Mouse (Mus musculus): ENCODE measurements around the gene Cyp46a1. TPM values are rescaled to one million over a fixed set of nuclear protein-coding genes. Genes with fewer than 3 reads are reported as not detected.

Gene Cyp46a1
- total and polyA plus RNA-seq, 3 experiments = not detected

DNA sequence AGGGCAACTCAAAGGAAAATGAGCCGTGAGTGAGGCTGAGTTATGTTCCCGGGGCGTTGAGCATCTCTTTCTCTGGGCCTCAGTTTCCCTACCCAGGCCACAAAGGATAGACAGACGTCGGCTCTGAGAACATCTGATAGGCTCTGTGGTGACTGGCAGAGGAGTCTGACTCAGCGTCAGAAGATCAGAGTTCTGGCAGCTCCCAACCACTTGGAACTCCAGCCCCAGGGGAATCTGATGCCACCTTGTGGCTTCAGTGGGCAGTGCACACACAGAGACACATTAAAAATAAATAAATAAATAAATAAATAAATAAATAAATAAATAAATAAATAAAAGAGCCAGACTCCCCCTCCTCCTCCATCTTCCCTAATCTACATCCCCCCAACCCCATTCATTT, 37.1 kb upstream of the Cyp46a1 start:
- Histone ChIP-seq H3K79me2 (ENCODE audit: control insufficient read depth, insufficient read depth, low read length, poor library complexity) (no peaks in the 10 kb centered on the region), H3K27me3 (ENCODE audit: control insufficient read depth in 1 of 2, insufficient read depth in 2 of 2, low read length in 2 of 2) (no peaks in the 10 kb centered on the region)

DNA sequence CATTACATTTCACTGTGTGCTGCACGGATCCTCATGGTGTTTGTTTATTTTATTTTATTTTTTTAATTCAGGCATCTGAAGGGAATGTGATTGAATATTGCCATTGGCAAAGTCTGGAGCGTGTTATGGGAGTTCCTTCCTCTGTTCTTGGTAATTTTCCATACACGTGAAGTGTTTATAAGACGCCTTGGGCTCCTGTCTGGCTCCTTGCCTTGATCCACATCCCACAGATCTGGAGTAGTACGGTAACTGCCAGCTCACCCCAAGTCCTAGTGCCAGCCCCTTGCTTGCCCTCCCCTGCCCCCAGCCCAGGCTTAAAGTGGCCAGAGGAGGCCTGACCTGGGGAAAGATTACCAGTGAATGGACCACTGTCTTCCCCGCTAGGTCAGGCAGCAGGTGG, 33.2 kb upstream of the Cyp46a1 start:
- no peak overlapping the region for H3K9ac ChIP-seq (ENCODE audit: control insufficient read depth, low read depth, low read length, poor library complexity, severe bottlenecking)
- no peaks in the 10 kb centered on the region for H3K79me2 ChIP-seq (ENCODE audit: control insufficient read depth, insufficient read depth, low read length, poor library complexity)
- no peak for DNase-seq (ENCODE audit: low read depth, low spot score)
- H3K9me3 ChIP-seq (replicated peaks; ENCODE audit: insufficient read depth, low read length) = no peaks in the 10 kb centered on the region
- no peak overlapping the region for H3K4me3 ChIP-seq (ENCODE audit: control insufficient read depth in 1 of 2, insufficient read depth in 1 of 2, low read depth in 2 of 2, low read length in 2 of 2)
- no peaks in the 10 kb centered on the region for H3K27me3 ChIP-seq (ENCODE audit: control insufficient read depth in 1 of 2, insufficient read depth in 2 of 2, low read length in 2 of 2)
- TF ChIP-seq RCOR1 (IDR thresholded peaks at IDR 0.05; ENCODE audit: low read depth, low read length) (no peak), CTCF (IDR thresholded peaks at IDR 0.05 in 2 of 3, conservative IDR thresholded peaks at IDR 0.05 in 1 of 3; ENCODE audit: control insufficient read depth in 1 of 3, insufficient read depth in 1 of 3, low read depth in 2 of 3, low read length in 3 of 3, poor library complexity in 1 of 3, severe bottlenecking in 1 of 3) (no peak), TBP (IDR thresholded peaks at IDR 0.05; ENCODE audit: low read depth, low read length) (no peak), CHD2 (IDR thresholded peaks at IDR 0.05; ENCODE audit: low read length) (no peak), ZKSCAN1 (IDR thresholded peaks at IDR 0.05; ENCODE audit: low read depth, low read length) (no peak), NELFE (IDR thresholded peaks at IDR 0.05; ENCODE audit: low read depth, low read length) (no peak)
- no peak overlapping the region for H3K27ac ChIP-seq (ENCODE audit: control insufficient read depth, low read depth, low read length)
- no peaks in the 10 kb centered on the region for H3K36me3 ChIP-seq (ENCODE audit: control insufficient read depth in 1 of 2, insufficient read depth in 2 of 2, low read length in 2 of 2)
- H3K4me1 ChIP-seq (ENCODE audit: control insufficient read depth in 1 of 2, insufficient read depth in 2 of 2, low read length in 2 of 2) = no peaks in the 10 kb centered on the region

More for the DNA sequence above, 37.1 kb upstream of the Cyp46a1 start:
- no peak overlapping the region for H3K9ac ChIP-seq (ENCODE audit: control insufficient read depth, low read depth, low read length, poor library complexity, severe bottlenecking)
- no peaks in the 10 kb centered on the region for H3K9me3 ChIP-seq (replicated peaks; ENCODE audit: insufficient read depth, low read length)
- no peak overlapping the region for H3K27ac ChIP-seq (ENCODE audit: control insufficient read depth, low read depth, low read length)
- peak; percentile 7 for DNase-seq (ENCODE audit: low read depth, low spot score)
- no peak overlapping the region for H3K4me3 ChIP-seq (ENCODE audit: control insufficient read depth in 1 of 2, insufficient read depth in 1 of 2, low read depth in 2 of 2, low read length in 2 of 2)
- peak; percentile 2; the same call in 1 of the 2 replicates for TF ChIP-seq RAD21 (IDR thresholded peaks at IDR 0.05; ENCODE audit: low read depth, low read length)
- TF ChIP-seq CTCF (IDR thresholded peaks at IDR 0.05 in 2 of 3, conservative IDR thresholded peaks at IDR 0.05 in 1 of 3; ENCODE audit: control insufficient read depth in 1 of 3, insufficient read depth in 1 of 3, low read depth in 2 of 3, low read length in 3 of 3, poor library complexity in 1 of 3, severe bottlenecking in 1 of 3) = peak in 2 of 3 experiments; percentile 19 to 39; a peak in 3 of 6 replicates
- no peak for TF ChIP-seq ZMIZ1 (IDR thresholded peaks at IDR 0.05; ENCODE audit: low read depth, low read length)
- peak; percentile 4; the same call in 1 of the 2 replicates for TF ChIP-seq SMC3 (IDR thresholded peaks at IDR 0.05; ENCODE audit: low read depth, low read length)
- no peaks in the 10 kb centered on the region for H3K36me3 ChIP-seq (ENCODE audit: control insufficient read depth in 1 of 2, insufficient read depth in 2 of 2, low read length in 2 of 2)
- H3K4me1 ChIP-seq (ENCODE audit: control insufficient read depth in 1 of 2, insufficient read depth in 2 of 2, low read length in 2 of 2) = no peaks in the 10 kb centered on the region

DNA sequence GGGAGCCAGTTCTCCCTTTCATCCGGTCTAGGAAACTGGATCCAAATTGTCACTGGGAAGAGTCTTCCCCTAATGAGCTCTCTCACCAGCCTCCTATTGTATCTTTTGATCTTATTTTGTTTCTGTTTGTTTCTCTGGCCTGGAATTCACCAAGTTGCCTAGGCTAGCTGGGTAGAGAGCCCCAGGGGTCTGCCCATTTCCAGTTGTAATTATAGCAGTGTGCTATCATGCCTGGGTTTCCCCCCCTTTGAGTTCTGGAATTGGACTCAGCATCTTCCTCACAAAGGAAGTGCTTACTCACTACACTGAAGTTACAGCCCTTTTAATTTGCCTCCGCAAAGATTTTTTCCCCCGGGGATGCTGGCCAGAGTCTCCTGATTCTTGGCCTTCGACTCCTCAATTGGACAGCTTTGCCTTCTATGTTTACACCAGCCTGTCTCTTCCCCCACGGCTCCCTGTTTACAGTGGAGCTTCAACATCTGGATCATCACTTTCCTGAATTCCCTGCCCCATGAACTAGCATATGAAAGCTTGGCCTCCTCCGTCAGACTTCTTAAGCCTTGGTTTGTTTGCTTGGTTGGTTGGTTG, 30.3 kb upstream of the Cyp46a1 start:
- no peak overlapping the region for H3K9ac ChIP-seq (ENCODE audit: control insufficient read depth, low read depth, low read length, poor library complexity, severe bottlenecking)
- no peak for DNase-seq (ENCODE audit: low read depth, low spot score)
- no peaks in the 10 kb centered on the region for H3K36me3 ChIP-seq (ENCODE audit: control insufficient read depth in 1 of 2, insufficient read depth in 2 of 2, low read length in 2 of 2)
- no peak overlapping the region for H3K27ac ChIP-seq (ENCODE audit: control insufficient read depth, low read depth, low read length)
- H3K79me2 ChIP-seq (ENCODE audit: control insufficient read depth, insufficient read depth, low read length, poor library complexity) = no peaks in the 10 kb centered on the region
- H3K4me1 ChIP-seq (ENCODE audit: control insufficient read depth in 1 of 2, insufficient read depth in 2 of 2, low read length in 2 of 2) = no peaks in the 10 kb centered on the region
- H3K4me3 ChIP-seq (ENCODE audit: control insufficient read depth in 1 of 2, insufficient read depth in 1 of 2, low read depth in 2 of 2, low read length in 2 of 2) = no peak overlapping the region
- TF ChIP-seq MAZ (IDR thresholded peaks at IDR 0.05; ENCODE audit: low read depth, low read length) (no peak), CHD1 (IDR thresholded peaks at IDR 0.05; ENCODE audit: low read depth, low read length) (no peak), EP300 (IDR thresholded peaks at IDR 0.05; ENCODE audit: low read depth in 1 of 2, low read length in 2 of 2) (no peak), JUND (IDR thresholded peaks at IDR 0.05; ENCODE audit: low read depth, low read length) (no peak)
- no peaks in the 10 kb centered on the region for H3K9me3 ChIP-seq (replicated peaks; ENCODE audit: insufficient read depth, low read length)
- no peaks in the 10 kb centered on the region for H3K27me3 ChIP-seq (ENCODE audit: control insufficient read depth in 1 of 2, insufficient read depth in 2 of 2, low read length in 2 of 2)

Measured in MEL (cell line).